Mouse (Mus musculus) liver, postnatal 0 days (tissue): Measurements from ENCODE around the gene Olfr548-ps1. TPM values are rescaled to one million over a fixed set of nuclear protein-coding genes. Genes with fewer than 3 reads are reported as not detected.
A peak's percentile ranks its signal among the peaks of the same experiment; 100 is the strongest.
"Not testable (repeated sequence)": the region's sequence is repeated elsewhere in the genome, so short reads cannot be mapped to it uniquely, and the experiment has no call there.

Source experiments
- ATAC-seq: fragments of 200-750 bp; cut with Nextera tagmentation; 2 replicates; pipeline ENCODE4 v1.8.0; 2017; ENCODE audit warnings: mild to moderate bottlenecking, moderate library complexity
- DNase-seq: peaks from one replicate; pipeline ENCODE4 v3.0.0-alpha.2; 2016
- H3K27ac ChIP-seq: fragments of 300-500 bp; sonication (generic); 2 replicates; pipeline ENCODE4 v1.5.1; 2014; ENCODE audit warnings: antibody characterized with exemption, moderate library complexity, mild to moderate bottlenecking, low read depth
- H3K27me3 ChIP-seq: fragments of 300-500 bp; sonication (generic); 2 replicates; pipeline ENCODE4 v1.6.1; 2014; ENCODE audit warnings: low read length, control low read depth, mixed read lengths; ENCODE audit not compliant: insufficient read depth
- H3K36me3 ChIP-seq: fragments of 300-500 bp; sonication (generic); replicated peaks from 2 replicates; pipeline ENCODE4 v1.6.1; 2014; ENCODE audit warnings: mild to moderate bottlenecking, control low read depth, low read length, moderate library complexity, mixed read lengths; ENCODE audit not compliant: insufficient read depth
- H3K4me1 ChIP-seq: fragments of 300-500 bp; sonication (generic); 2 replicates; pipeline ENCODE4 v1.6.1; 2014; ENCODE audit warnings: antibody characterized with exemption, mild to moderate bottlenecking, control low read depth; ENCODE audit not compliant: insufficient read depth
- H3K4me2 ChIP-seq: fragments of 300-500 bp; sonication (generic); 2 replicates; pipeline ENCODE4 v1.6.1; 2014; ENCODE audit warnings: low read depth, mild to moderate bottlenecking, low read length, moderate library complexity, mixed read lengths
- H3K4me3 ChIP-seq: fragments of 300-500 bp; sonication (generic); 2 replicates; pipeline ENCODE4 v1.5.1; 2014; ENCODE audit warnings: low read depth, low read length
- H3K9ac ChIP-seq: fragments of 300-500 bp; sonication (generic); replicated peaks from 2 replicates; pipeline ENCODE4 v1.6.1; 2014; ENCODE audit warnings: mild to moderate bottlenecking, moderate library complexity
- H3K9me3 ChIP-seq: fragments of 300-500 bp; sonication (generic); 2 replicates; pipeline ENCODE4 v1.6.1; 2016; ENCODE audit warnings: mild to moderate bottlenecking, control low read depth, low read length, mixed read lengths
- CTCF ChIP-seq: sonication (generic); IDR thresholded peaks from 2 replicates; pipeline ENCODE4 v1.5.1; 2016; ENCODE audit warnings: antibody characterized with exemption, low read depth
- EP300 ChIP-seq: IDR thresholded peaks from 2 replicates; pipeline ENCODE4 v1.6.1; 2016; ENCODE audit warnings: antibody characterized with exemption, low read depth, mild to moderate bottlenecking
- WGBS: fragments of 180-500 bp; shearing (Covaris S2); extraction: QIAGEN DNeasy Blood & Tissue Kit; methylation state at CpG from one replicate; pipeline ENCODE4 v1.1.7; 2014; ENCODE audit not compliant: insufficient replicate concordance; 5-methylcytosine and 5-hydroxymethylcytosine counted together
- polyA plus RNA-seq: library from polyadenylated mRNA; unstranded; fragments of >200 nt; fragmentation: Nextera tagmentation; extraction: Ambion mirVana; gene quantifications from 2 replicates; pipeline ENCODE4 v1.2.1, GENCODE M21; 2015

Gene Olfr548-ps1
- not detected in 2 replicates for polyA plus RNA-seq

DNA sequence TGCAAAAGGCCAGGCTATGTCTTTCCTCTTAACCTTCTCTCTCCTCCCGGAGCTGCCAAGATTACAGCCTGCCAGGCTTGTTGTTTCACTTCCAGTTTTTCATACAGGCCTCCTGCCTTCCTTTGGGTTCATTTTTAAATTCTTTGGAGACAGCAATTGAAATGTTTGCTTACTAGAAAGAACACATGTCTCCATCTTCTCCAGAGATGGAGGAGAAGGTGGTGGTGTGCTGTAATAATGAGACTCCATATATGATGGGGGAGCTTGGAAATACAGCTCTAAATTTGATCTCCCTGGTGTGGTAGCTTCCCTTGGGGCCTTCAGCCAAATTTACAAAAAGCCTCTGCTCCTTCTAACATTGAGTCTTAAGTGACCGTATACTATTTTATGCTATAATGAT is at the start of gene Olfr548-ps1:
Gene Olfr548-ps1 (plus strand): TSS at position 301 of the 400 bp plus-strand sequence.
- no peak within 1 kb of the TSS for H3K9ac ChIP-seq
- TF ChIP-seq CTCF (no peak), EP300 (no peak)
- no peaks in the 10 kb centered on the region for H3K27me3 ChIP-seq
- H3K4me1 ChIP-seq, result no peaks in the 10 kb centered on the region
- ATAC-seq, result no peak
- H3K4me3 ChIP-seq, result no peak within 1 kb of the TSS
- H3K27ac ChIP-seq, result no peak within 1 kb of the TSS
- H3K4me2 ChIP-seq, result no peak within 1 kb of the TSS
- H3K9me3 ChIP-seq, result no peaks in the 10 kb centered on the region
- no peaks in the 10 kb centered on the region for H3K36me3 ChIP-seq
- no peak for DNase-seq
- 67% methylated on average over 2 of the region's 2 CpGs for WGBS

DNA sequence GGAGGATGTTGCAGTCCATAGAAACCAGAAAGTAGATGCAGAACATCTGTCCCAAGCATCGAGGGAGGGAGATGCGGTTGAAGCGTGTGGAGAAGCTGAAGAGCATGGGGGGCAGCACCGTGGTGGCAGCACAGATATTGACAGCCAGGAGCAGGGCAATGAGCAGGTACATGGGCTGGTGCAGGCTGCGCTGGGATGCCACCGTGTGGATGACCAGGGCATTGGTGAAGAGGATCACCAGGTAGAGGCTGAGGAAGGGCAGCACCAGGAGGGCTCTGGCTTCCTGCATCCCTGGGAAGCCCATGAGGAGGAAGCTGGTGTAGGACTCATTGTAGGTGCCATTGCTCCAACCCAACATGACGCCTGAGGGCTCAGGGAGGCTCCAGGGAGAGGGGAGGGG is 46.3 kb upstream of the Olfr548-ps1 start:
- H3K9ac ChIP-seq, H3K27me3 ChIP-seq, DNase-seq, H3K4me2 ChIP-seq, H3K27ac ChIP-seq, H3K4me3 ChIP-seq, H3K4me1 ChIP-seq, ATAC-seq, H3K36me3 ChIP-seq, H3K9me3 ChIP-seq: not testable (repeated sequence)
- WGBS, result 53% methylated on average over 6 of the region's 7 CpGs

DNA sequence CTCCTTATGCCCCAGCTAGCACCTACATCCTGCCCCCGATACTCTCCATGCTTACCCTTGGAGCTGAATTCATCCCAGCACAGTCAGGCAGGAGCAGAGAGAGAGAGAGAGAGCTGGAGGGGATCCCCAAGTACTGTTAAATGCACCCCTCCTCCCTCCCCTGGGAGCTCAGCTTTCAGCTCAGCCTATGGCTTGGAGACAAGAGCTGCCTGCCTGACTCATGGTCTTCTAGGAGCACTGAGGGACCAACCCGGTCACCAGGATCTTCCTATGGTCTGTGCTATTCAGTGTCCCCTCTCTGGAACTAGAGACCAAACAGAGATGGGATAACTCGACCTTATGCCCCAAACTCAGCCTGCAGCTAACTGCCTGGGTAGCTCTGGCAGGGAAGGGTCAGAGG is 41.2 kb upstream of the Olfr548-ps1 start, which contains the start of gene Olfr545:
Gene Olfr545 (minus strand): TSS at position 101 of the 400 bp plus-strand sequence.
- Histone ChIP-seq H3K4me3 (no peak within 1 kb of the TSS), H3K4me2 (no peak within 1 kb of the TSS), H3K27ac (no peak within 1 kb of the TSS), H3K9me3 (no peaks in the 10 kb centered on the region), H3K36me3 (no peaks in the 10 kb centered on the region), H3K4me1 (no peaks in the 10 kb centered on the region), H3K27me3 (no peaks in the 10 kb centered on the region), H3K9ac (no peak within 1 kb of the TSS)
- no peak for ATAC-seq
- no peak for TF ChIP-seq EP300
- TF ChIP-seq CTCF, result no peak
- WGBS, result 64% methylated on average over 3 of the region's 3 CpGs
- no peak for DNase-seq

DNA sequence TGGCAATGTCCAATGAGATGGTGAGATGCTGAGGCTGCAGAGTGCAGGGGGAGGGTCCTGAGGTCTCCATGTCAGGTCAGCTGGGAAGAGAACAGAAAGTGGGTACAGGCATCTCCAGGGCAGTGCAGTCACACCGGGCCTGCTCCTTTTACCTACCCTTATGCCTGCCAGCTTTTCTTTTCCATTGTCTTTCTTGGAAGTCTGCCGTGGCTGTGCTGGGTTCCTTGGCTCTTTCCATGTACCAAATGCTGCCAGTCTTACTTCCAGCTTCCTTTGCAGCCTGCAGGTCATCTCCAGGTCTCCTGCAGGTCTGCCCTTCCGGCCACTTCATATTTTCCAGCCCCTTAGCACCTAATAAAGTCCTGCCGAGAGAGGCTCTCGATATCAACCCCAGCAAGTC is 38.7 kb upstream of the Olfr548-ps1 start:
- no peak for ATAC-seq

DNA sequence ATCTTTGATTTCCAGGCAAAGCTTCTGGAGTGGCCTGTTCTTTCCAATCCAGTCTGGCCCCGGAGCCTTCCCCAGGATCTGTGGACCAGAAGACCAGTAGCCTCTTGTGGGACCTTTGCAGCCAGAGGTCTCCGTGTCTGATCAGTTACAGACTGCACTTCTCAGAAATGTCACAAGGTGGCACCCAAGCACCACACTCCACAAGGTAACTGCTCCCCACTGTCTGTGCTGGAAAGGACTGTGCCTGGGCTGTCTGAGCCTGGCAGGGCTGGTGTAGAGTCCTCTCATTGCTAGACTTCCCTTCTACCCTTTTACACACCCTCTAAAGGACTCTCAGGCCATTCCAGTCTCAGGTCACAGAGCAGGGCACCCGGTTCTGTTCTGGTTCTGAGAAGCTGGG is 33.8 kb upstream of the Olfr548-ps1 start:
- WGBS, result 32% methylated on average over 3 of the region's 3 CpGs
- Histone ChIP-seq H3K27ac (no peak overlapping the region), H3K9me3 (no peaks in the 10 kb centered on the region), H3K4me1 (no peaks in the 10 kb centered on the region), H3K9ac (no peak overlapping the region), H3K4me3 (no peak overlapping the region), H3K27me3 (no peaks in the 10 kb centered on the region), H3K36me3 (no peaks in the 10 kb centered on the region), H3K4me2 (no peak overlapping the region)
- peak; percentile 57 for ATAC-seq
- DNase-seq, result peak; percentile 77
- TF ChIP-seq CTCF (peak; percentile 89), EP300 (no peak)

More for the DNA sequence above, 38.7 kb upstream of the Olfr548-ps1 start:
- Histone ChIP-seq H3K27ac (no peak overlapping the region), H3K27me3 (no peaks in the 10 kb centered on the region), H3K4me3 (no peak overlapping the region), H3K9me3 (no peaks in the 10 kb centered on the region), H3K36me3 (no peaks in the 10 kb centered on the region), H3K9ac (no peak overlapping the region), H3K4me2 (no peak overlapping the region), H3K4me1 (no peaks in the 10 kb centered on the region)
- WGBS, result 75% methylated on average over 5 of the region's 5 CpGs
- no peak for DNase-seq
- TF ChIP-seq CTCF (no peak), EP300 (no peak)

DNA sequence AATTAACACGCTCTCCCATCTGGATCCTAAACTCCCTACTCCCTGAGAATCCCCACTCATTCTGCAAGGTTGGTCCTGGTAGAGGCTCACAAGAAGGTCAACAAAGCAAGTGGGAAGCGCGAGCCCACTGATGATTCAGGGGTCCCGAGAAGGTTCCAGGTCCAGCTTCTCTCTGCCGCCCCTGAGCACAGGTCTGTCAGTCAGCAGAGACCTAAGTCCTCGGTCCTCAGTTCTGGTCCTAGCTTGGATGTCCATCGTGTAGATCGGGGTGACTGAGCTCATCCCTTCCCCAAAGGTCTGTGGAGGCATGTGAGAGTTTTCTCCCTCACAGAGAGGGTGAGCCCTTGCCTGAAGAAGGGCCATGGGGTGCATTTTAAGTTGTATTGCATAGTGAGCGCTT is 32.6 kb upstream of the Olfr548-ps1 start:
- Histone ChIP-seq H3K9ac (no peak overlapping the region), H3K4me2 (no peak overlapping the region), H3K9me3 (no peaks in the 10 kb centered on the region), H3K27ac (no peak overlapping the region), H3K4me3 (no peak overlapping the region), H3K36me3 (no peaks in the 10 kb centered on the region), H3K4me1 (no peaks in the 10 kb centered on the region), H3K27me3 (no peaks in the 10 kb centered on the region)
- TF ChIP-seq CTCF, result no peak
- TF ChIP-seq EP300, result no peak
- DNase-seq (no peak), ATAC-seq (no peak)
- WGBS, result 86% methylated on average over 9 of the region's 9 CpGs

DNA sequence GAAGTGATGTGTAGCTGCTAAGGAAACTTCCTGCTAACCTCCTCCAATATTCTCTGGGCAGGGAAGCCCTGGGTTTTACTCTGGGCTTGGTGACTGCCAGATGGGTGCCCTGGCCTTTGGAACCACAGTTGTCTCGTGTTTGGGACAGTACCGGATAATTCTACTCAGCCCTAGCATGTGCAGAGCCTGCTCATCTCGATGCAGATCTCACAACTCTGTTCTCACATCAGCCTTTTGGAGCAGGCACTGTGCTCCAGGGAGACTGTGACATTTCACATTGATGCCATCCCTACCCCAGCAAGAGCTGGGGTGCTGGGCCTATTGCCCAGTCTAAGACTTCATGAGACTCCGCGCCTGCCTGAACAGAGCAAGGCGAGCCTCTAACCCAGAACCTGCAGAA is 32.0 kb upstream of the Olfr548-ps1 start:
- ATAC-seq (no peak), DNase-seq (no peak)
- Histone ChIP-seq H3K27ac (no peak overlapping the region), H3K36me3 (no peaks in the 10 kb centered on the region), H3K4me1 (no peaks in the 10 kb centered on the region), H3K27me3 (0 out of 2 replicates have a peak, but pooled peaks cover 4% of the 10 kb centered on the region), H3K4me3 (no peak overlapping the region), H3K4me2 (no peak overlapping the region), H3K9me3 (no peaks in the 10 kb centered on the region), H3K9ac (no peak overlapping the region)
- 83% methylated on average over 6 of the region's 6 CpGs for WGBS
- TF ChIP-seq CTCF (no peak), EP300 (no peak)
